Mouse (Mus musculus) G1E (cell line): ENCODE results near the gene Pip4k2b.

ENCODE experiments used
- CTCF ChIP-seq: IDR thresholded peaks from 2 replicates; pipeline ENCODE4 v1.5.1; 2012; ENCODE audit warnings: low read depth, low read length, inconsistent platforms, mixed read lengths
- GATA1 ChIP-seq: IDR thresholded peaks from 2 replicates; pipeline ENCODE4 v1.6.1; 2012; ENCODE audit warnings: borderline replicate concordance, low read length, inconsistent platforms, mixed read lengths
- GATA2 ChIP-seq: IDR thresholded peaks from 2 replicates; pipeline ENCODE4 v1.6.1; 2012; ENCODE audit warnings: low read depth, low read length, inconsistent platforms, borderline replicate concordance
- POLR2AphosphoS5 ChIP-seq: IDR thresholded peaks from 2 replicates; pipeline ENCODE4 v1.6.1; 2012; ENCODE audit warnings: low read depth, low read length, inconsistent platforms; ENCODE audit not compliant: insufficient replicate concordance
- TAL1 ChIP-seq: conservative IDR thresholded peaks from 2 replicates; pipeline ENCODE4 v1.6.1; 2012; ENCODE audit warnings: low read depth, low read length, inconsistent platforms, mixed read lengths

DNA sequence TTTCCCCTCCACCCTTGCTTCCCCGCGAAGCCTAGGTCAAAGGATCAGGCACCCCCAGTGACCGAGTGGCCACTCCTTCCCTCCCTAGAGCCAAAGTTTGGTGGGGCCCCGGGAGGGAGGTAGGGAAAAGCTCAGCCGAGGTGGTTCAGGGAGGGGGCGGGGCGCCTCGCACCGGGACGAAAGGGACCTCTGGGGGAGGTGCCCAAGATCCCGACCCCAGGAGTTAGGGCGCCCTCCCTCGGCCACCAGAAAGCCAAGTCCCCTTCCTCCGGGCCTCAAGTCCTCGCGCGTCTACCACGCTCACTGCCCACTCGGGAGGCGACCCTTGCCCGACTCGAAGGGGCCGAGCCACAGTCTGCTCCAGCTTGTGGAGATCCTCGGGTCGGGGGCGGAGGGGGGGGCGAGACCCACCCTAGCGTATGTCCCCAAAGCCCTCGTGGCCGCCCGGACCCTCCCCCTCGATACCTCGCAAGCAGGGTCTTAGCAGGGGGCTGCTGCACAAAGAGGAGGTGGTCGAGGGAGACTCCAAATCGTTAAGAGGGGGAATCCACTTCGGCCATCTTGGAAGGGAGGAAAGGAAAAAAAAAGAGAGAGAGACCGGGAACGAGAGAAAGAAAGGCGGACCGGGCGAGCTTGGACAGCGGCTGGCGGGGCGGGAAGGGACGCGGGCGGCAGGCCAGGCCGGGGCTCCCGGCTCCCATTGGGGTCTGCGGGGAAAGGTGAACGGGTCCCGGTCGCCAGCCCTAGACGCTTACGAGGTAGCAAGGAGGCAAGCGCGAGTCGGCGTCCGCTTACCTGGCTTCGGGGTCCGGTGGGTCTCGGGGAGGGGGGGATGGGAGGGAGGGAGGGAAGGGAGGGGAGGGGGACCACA, 45.5 kb downstream of the Pip4k2b start:
- TF ChIP-seq CTCF: no peak
- no peak for TF ChIP-seq POLR2AphosphoS5
- TF ChIP-seq TAL1: no peak
- TF ChIP-seq GATA1: no peak
- TF ChIP-seq GATA2: no peak
